Mouse (Mus musculus): ENCODE measurements around the gene Metap2.

Metap2 gene

GRCm38 (mm10) chr10:93911326-93911725 lies 14.4 kb upstream of the Metap2 start:
- no peak for DNase-seq (ENCODE audit: low spot score in 2 of 2)

GRCm38 (mm10) chr10:93909811-93910446 lies 13.0 kb upstream of the Metap2 start:
- no peak for DNase-seq (ENCODE audit: low spot score in 2 of 2)

- no peak for DNase-seq (ENCODE audit: low spot score in 2 of 2)
These were observed 12.1 kb upstream of the Metap2 start for GRCm38 (mm10) chr10:93909015-93909414.

GRCm38 (mm10) chr10:93908540-93908939 lies 11.6 kb upstream of the Metap2 start:
- no peak for DNase-seq (ENCODE audit: low spot score in 2 of 2)

- no peak for DNase-seq (ENCODE audit: low spot score in 2 of 2)
These were observed 10.5 kb upstream of the Metap2 start for GRCm38 (mm10) chr10:93907376-93907775.

DNA sequence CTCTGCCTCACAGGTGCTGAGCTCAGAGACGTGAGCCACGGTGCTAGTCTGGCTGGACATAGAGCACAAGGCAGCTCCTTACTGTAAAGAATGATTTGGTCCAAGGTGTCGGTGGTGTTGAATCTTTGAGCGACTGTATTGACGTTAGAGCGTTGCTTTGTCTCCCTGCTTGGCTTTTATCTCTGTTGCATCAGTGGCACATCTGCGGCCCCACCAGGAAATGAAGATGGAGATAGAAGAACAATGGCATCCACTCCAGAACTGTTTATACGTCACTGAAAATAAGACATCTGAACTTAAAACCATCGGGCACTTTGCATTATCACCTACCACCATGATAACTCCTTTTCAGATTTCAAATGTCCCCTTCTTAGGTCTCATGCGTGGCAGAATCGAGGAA lies 3.0 kb upstream of the Metap2 start:
- no peak for DNase-seq (ENCODE audit: low spot score in 2 of 2)

DNA sequence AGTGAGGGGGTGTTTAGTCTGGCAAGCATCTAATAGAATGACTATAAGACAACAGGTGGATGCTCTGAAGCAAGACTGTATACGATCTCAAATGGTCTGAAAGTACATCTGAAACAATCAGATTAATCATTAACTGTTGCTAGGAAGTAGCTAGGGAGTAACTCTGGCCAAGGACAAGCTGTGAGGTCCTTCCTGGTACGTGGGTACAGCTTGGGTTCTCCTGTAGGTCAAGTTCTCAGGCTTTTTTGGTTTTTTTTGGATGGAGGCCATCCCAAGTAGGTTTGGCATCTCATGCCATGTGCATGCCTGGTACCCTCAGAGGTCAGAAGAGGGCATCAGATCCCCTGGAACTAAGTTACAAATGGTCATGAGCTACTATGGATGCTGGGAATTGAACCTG lies 2.4 kb upstream of the Metap2 start:
- DNase-seq (ENCODE audit: low spot score in 2 of 2), result no peak

DNA sequence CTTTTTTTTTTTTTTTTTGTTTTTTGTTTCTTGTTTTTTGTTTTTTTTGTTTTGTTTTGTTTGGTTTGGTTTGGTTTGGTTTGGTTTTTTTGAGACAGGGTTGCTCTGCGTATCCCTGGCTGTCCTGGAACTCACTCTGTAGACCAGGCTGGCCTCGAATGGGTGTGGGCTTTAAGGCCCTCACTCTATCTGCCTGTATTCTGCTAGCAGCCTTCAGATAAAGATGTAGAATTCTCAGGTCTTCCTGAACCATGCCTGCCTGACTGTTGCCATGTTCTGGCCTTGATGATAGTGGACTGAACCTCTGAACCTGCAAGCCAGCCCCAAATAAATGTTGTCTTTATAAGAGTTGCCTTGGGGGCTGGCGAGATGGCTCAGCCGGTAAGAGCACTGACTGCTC lies 4.3 kb downstream of the Metap2 start:
- no peak for DNase-seq (ENCODE audit: low spot score in 2 of 2)

- DNase-seq (ENCODE audit: low spot score in 2 of 2), result no peak
These were observed 5.9 kb downstream of the Metap2 start for GRCm38 (mm10) chr10:93891031-93891430.

GRCm38 (mm10) chr10:93890565-93890964 lies 6.3 kb downstream of the Metap2 start:
- no peak for DNase-seq (ENCODE audit: low spot score in 2 of 2)

DNA sequence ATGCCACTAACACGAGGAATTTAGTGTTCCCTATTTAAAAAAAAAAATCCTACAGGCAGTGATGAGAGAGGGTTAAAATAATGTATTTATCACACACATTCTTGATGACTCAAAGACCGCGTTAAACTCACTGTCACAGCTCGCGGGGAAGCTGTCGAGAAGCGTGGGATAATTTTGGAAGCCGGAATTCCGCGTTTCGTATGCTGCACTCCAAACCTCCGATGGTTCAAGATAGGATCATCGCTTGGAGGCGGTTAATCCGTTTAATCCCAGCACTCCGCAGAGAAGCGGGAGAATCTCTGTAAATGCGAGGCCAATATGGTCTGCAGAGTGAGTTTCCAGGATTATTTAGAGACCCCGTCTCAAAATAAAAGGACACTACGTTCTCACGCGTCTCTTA lies 6.9 kb downstream of the Metap2 start:
- peak; percentile 65 for DNase-seq (ENCODE audit: low spot score in 2 of 2)

GRCm38 (mm10) chr10:93889579-93889950 lies 7.3 kb downstream of the Metap2 start:
- DNase-seq (ENCODE audit: low spot score in 2 of 2), result peak; percentile 91 to 92

DNA sequence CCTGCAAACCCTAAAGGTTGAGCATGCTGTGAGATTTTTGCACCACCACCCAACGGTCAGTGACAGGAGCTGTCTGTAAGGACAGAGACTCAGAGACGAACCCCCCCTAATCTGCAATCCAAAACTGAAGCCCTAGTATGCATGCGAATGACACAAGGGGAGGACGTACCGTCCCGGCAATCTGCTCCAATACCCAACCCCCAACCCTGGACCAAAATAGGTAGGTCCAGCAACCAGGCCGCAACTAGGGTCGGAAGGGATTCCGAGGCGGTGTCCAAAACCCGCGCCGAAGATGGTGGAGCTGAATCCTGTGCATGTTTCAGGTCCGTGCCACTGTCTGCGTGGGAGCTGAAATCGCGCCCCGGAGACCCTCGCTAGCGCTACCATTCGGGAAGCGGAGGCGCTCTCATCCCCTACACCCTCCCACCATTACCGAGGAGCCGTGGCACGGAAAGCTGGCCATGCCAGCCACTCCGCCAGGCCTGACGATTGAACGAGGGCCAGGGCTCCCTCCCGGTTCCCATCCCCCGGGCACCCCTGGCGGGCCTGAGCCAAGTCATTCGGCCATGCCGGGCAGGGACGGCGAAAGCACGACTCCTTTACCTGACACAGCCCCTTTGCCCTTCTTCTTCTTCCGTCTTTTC lies 7.8 kb downstream of the Metap2 start:
- DNase-seq (ENCODE audit: low spot score in 2 of 2), result peak in 1 of 2 experiments; percentile 56

DNA sequence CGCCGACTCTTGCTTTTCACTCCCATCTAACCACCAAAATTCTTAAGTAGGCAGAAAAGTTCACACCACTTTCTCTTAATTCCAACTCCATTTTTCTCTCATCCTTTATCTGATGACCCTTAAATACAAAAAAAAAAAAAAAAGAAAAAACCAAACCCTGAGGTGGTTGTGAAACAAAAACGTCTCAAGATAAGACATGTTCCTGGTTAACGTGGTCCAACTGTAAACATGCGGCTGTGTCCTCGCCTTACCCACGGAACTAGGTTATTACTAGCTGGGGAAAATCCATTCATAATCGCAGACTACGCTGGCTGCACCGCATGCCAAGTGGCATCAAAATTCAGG lies 8.3 kb downstream of the Metap2 start:
- DNase-seq (ENCODE audit: low spot score in 2 of 2), result no peak

DNA sequence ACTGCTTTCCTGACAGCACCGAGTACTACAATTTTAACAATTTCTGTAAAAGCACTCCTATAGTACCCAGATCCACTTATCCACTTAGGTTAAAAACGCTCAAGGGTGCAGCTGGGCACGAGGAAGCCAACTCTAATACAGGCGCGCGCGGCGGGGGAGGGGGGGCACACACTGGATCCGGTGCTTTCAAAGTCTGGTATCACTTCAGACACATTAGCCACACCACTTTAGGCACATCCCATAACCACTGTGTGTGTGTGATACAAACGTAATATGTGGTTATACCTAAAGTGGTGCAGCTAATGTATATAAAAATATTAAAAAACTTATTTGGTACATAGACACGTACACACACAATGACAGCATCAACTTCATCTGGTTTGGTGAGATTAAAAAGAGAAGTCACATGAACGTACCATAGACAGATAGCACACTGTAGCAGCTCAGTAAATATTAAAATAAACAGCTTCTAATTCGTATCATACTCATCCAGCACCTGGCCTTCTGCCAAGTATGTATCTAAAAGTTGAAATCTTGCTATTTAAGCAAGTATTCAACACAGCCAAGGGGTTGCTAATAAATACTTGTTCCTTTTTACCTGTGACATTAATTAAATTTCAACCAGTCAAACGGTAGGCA lies 10.9 kb downstream of the Metap2 start:
- no peak for DNase-seq (ENCODE audit: low spot score in 2 of 2)

DNA sequence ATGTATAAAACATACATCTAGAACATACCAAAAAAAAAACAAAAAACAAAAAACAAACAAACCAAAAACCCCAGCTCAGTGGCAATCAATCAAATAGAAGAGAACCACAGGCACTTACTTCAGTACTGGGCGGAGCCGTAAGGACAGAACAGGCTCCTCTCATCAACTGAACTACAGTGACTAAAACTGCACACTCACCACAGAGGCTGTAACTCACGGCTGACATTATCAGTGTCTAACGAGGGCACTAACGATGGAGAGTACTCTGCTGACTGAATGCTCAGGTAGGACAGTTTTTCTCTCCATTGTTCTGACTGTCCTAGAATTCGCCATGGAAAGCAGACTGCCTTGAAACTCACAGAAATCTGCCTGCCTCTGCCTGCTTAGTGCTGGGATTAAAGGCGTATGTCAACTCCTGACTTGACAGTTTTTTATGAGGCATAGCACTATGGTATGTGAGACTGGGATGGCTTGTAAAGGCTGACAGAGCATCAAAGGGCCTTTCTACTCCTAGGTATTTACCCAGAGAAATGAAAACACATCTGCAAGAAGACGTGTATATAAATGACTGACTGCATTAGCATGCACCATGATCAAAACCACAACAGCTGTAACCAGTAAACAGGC lies 14.0 kb downstream of the Metap2 start:
- no peak for DNase-seq (ENCODE audit: low spot score in 2 of 2)

- no peak for DNase-seq (ENCODE audit: low spot score in 2 of 2)
These were observed 15.0 kb downstream of the Metap2 start for GRCm38 (mm10) chr10:93881918-93882317.

DNA sequence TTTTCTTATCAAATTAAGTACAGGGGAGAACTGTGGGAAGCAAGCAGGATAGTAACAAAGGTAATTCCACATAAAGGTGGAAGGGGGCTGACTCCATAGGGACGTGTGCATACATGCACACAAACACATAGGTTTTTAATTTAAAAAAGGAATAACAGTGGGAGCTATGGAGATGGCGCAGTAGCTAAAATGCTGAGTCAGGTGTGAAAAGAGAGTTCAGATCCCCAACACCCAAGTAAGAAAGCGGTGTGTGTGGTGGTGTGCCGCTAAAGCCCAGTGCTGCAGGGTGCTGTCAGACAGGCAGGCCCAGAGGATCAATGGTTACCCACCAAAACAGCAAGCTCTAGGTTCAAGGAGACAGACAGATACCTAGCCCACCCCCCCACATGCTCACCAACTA lies 18.2 kb downstream of the Metap2 start:
- DNase-seq (ENCODE audit: low spot score in 2 of 2), result no peak

- no peak for DNase-seq (ENCODE audit: low spot score in 2 of 2)
These were observed 20.1 kb downstream of the Metap2 start for GRCm38 (mm10) chr10:93876772-93877171.

DNA sequence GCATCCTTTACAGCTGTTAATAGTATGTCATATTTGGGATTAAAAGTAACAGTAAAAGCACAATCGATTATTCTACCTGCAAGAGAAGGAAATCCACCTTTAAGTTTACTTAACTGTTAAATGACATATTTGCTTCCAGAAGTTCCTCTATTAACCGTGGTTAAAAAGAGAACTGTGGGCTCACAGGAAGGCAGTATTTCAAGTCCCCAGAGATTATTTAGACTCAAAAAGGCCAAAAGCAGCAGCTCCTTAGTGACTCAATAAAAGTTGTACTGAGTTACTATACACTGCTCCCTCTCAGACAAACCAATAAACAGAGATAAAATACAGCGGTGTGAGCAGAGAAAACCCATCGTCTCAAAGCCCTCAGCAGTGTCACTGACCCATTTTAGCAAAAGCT lies 28.0 kb downstream of the Metap2 start:
- no peak for DNase-seq (ENCODE audit: low spot score in 2 of 2)

DNA sequence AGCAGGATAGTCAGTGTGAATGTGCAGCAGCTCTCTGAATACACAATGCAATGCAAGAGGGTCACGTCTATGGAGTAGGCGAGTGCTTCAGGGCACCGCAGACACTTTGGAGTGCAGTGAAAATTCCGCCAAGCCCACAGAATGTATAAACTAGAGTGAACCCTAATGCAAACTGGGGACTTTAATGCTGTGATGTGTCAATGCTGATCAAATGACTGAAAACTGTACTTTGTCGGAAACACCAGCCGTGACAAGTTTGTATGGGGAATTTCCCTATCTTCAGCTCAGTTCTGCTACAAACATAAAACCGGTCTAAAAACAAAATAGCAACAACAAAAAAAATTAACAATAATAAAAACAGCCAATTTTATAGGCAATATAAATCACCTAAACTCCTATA lies 28.5 kb downstream of the Metap2 start:
- no peak for DNase-seq (ENCODE audit: low spot score in 2 of 2)

- no peak for DNase-seq (ENCODE audit: low spot score in 2 of 2)
These were observed 40.8 kb downstream of the Metap2 start for GRCm38 (mm10) chr10:93856095-93856494.

DNA sequence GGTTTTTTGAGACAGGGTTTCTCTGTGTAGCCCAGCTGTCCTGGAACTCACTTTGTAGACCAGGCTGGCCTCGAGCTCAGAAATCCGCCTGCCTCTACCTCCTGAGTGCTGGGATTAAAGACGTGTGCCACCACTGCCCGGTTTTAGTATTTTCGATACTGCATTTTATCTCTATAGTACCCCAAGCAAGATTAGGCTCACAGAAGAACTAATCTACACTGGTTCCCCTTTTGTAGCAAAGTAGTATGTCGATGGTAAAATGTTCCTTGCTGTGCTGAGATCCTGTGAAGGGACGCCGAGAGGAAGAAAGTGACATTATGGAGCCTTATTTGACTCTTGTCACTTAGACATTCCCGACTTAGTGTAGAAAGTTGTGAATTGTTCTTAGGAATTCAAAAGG lies 41.8 kb downstream of the Metap2 start:
- DNase-seq (ENCODE audit: low spot score in 2 of 2), result no peak
